Mouse (Mus musculus) heart, postnatal 0 days (tissue): ENCODE measurements around the gene Ssbp3. TPM values are rescaled to one million over a fixed set of nuclear protein-coding genes. Genes with fewer than 3 reads are reported as not detected.

ENCODE experiments used
- ATAC-seq: fragments of 200-750 bp; cut with Nextera tagmentation; 2 replicates; pipeline ENCODE4 v1.8.0; 2017; ENCODE audit warnings: low read depth, moderate number of reproducible peaks, moderate library complexity; ENCODE audit not compliant: insufficient read depth
- DNase-seq: peaks from one replicate; pipeline ENCODE4 v3.0.0-alpha.2; 2016; ENCODE audit warnings: low spot score
- H3K27ac ChIP-seq: fragments of 300-500 bp; sonication (generic); 2 replicates; pipeline ENCODE4 v1.5.1; 2014; ENCODE audit warnings: low read depth, mild to moderate bottlenecking
- H3K27me3 ChIP-seq: fragments of 300-500 bp; sonication (generic); 2 replicates; pipeline ENCODE4 v1.6.1; 2014; ENCODE audit warnings: low read length, mixed read lengths; ENCODE audit not compliant: control insufficient read depth, insufficient read depth
- H3K36me3 ChIP-seq: fragments of 300-500 bp; sonication (generic); replicated peaks from 2 replicates; pipeline ENCODE4 v1.6.1; 2014; ENCODE audit warnings: low read length, mixed read lengths; ENCODE audit not compliant: control insufficient read depth, insufficient read depth
- H3K4me1 ChIP-seq: fragments of 300-500 bp; sonication (generic); 2 replicates; pipeline ENCODE4 v1.6.1; 2014; ENCODE audit warnings: antibody characterized with exemption; ENCODE audit not compliant: control insufficient read depth, insufficient read depth
- H3K4me2 ChIP-seq: fragments of 300-500 bp; sonication (generic); 2 replicates; pipeline ENCODE4 v1.6.1; 2014; ENCODE audit warnings: low read depth, mild to moderate bottlenecking, low read length, moderate library complexity
- H3K4me3 ChIP-seq: fragments of 300-500 bp; sonication (generic); 2 replicates; pipeline ENCODE4 v1.5.1; 2014; ENCODE audit warnings: low read depth, low read length
- H3K9ac ChIP-seq: fragments of 300-500 bp; sonication (generic); replicated peaks from 2 replicates; pipeline ENCODE4 v1.6.1; 2014; ENCODE audit warnings: low read depth, low read length, mixed read lengths
- H3K9me3 ChIP-seq: fragments of 300-500 bp; sonication (generic); replicated peaks from 2 replicates; pipeline ENCODE4 v1.6.1; 2016; ENCODE audit warnings: low read length; ENCODE audit not compliant: control insufficient read depth
- CTCF ChIP-seq: IDR thresholded peaks from 2 replicates; pipeline ENCODE4 v1.5.1; 2016; ENCODE audit warnings: antibody characterized with exemption, control low read depth, low read depth
- EP300 ChIP-seq: IDR thresholded peaks from 2 replicates; pipeline ENCODE4 v1.6.1; 2016; ENCODE audit warnings: antibody characterized with exemption, low read depth
- whole genome bisulfite sequencing: fragments of 180-500 bp; shearing (Covaris S2); extraction: QIAGEN DNeasy Blood & Tissue Kit; methylation state at CpG from one replicate; pipeline ENCODE4 v1.1.7; 2014; 5-methylcytosine and 5-hydroxymethylcytosine counted together
- polyA plus RNA-seq: library from polyadenylated mRNA; unstranded; fragments of >200 nt; fragmentation: Nextera tagmentation; extraction: Ambion mirVana; gene quantifications from 2 replicates; pipeline ENCODE4 v1.2.1, GENCODE M21; 2015
- total RNA-seq: library from RNA; depleted of rRNA; stranded (reverse); fragments of >200 nt; gene quantifications from 2 replicates; pipeline ENCODE4 v1.2.3, GENCODE M21; 2014; ENCODE audit warnings: low replicate concordance

The Ssbp3 gene
- total and polyA plus RNA-seq, 2 experiments from 2014 or later = 25.9 to 35.6 TPM

- no peak overlapping the region for H3K4me3 ChIP-seq
- H3K27ac ChIP-seq = no peak overlapping the region
- H3K9ac ChIP-seq = no peak overlapping the region
- TF ChIP-seq CTCF = no peak
- no peak for TF ChIP-seq EP300
- no peak overlapping the region for H3K4me2 ChIP-seq
- ATAC-seq = no peak
- no peaks in the 10 kb centered on the region for H3K36me3 ChIP-seq
- H3K4me1 ChIP-seq = peaks cover 10% of the 10 kb centered on the region
- H3K9me3 ChIP-seq = no peaks in the 10 kb centered on the region
- no peak for DNase-seq
- no peaks in the 10 kb centered on the region for H3K27me3 ChIP-seq
- WGBS = 87% methylated on average over 14 of the region's 14 CpGs
Measured at GRCm38 (mm10) chr4:107001916-107002488, 91.5 kb downstream of the Ssbp3 start.

GRCm38 (mm10) chr4:107002517-107003165 is 92.1 kb downstream of the Ssbp3 start:
- no peak overlapping the region for H3K27ac ChIP-seq
- no peak overlapping the region for H3K4me2 ChIP-seq
- DNase-seq (no peak), ATAC-seq (no peak)
- 60% methylated on average over 11 of the region's 11 CpGs for WGBS
- no peaks in the 10 kb centered on the region for H3K27me3 ChIP-seq
- H3K36me3 ChIP-seq = no peaks in the 10 kb centered on the region
- H3K4me3 ChIP-seq = no peak overlapping the region
- no peak overlapping the region for H3K9ac ChIP-seq
- H3K4me1 ChIP-seq = peaks cover 8% of the 10 kb centered on the region; the same call in 1 of the 2 replicates
- no peak for TF ChIP-seq EP300
- no peak for TF ChIP-seq CTCF
- no peaks in the 10 kb centered on the region for H3K9me3 ChIP-seq

GRCm38 (mm10) chr4:107003199-107003598 is 92.7 kb downstream of the Ssbp3 start:
- DNase-seq = no peak
- no peaks in the 10 kb centered on the region for H3K9me3 ChIP-seq
- no peak overlapping the region for H3K4me3 ChIP-seq
- WGBS = 69% methylated on average over 2 of the region's 2 CpGs
- peaks cover 8% of the 10 kb centered on the region; the same call in 1 of the 2 replicates for H3K4me1 ChIP-seq
- no peak overlapping the region for H3K4me2 ChIP-seq
- H3K9ac ChIP-seq = no peak overlapping the region
- no peak overlapping the region for H3K27ac ChIP-seq
- H3K36me3 ChIP-seq = no peaks in the 10 kb centered on the region
- no peaks in the 10 kb centered on the region for H3K27me3 ChIP-seq
- TF ChIP-seq EP300 (no peak), CTCF (no peak)
- ATAC-seq = no peak

- DNase-seq (no peak), ATAC-seq (no peak)
- Histone ChIP-seq H3K4me1 (peaks cover 8% of the 10 kb centered on the region; the same call in 1 of the 2 replicates), H3K9ac (no peak overlapping the region), H3K27me3 (no peaks in the 10 kb centered on the region), H3K9me3 (no peaks in the 10 kb centered on the region), H3K36me3 (no peaks in the 10 kb centered on the region), H3K4me3 (no peak overlapping the region), H3K27ac (no peak overlapping the region), H3K4me2 (no peak overlapping the region)
- TF ChIP-seq CTCF (no peak), EP300 (no peak)
- 81% methylated on average over 3 of the region's 3 CpGs for WGBS
Measured at GRCm38 (mm10) chr4:107003786-107004185, 93.3 kb downstream of the Ssbp3 start.

- Histone ChIP-seq H3K27ac (no peak overlapping the region), H3K4me2 (no peak overlapping the region), H3K4me3 (no peak overlapping the region), H3K36me3 (no peaks in the 10 kb centered on the region), H3K9me3 (no peaks in the 10 kb centered on the region), H3K4me1 (peaks cover 8% of the 10 kb centered on the region; the same call in 1 of the 2 replicates), H3K9ac (no peak overlapping the region), H3K27me3 (no peaks in the 10 kb centered on the region)
- ATAC-seq (no peak), DNase-seq (no peak)
- 87% methylated on average over 3 of the region's 3 CpGs for WGBS
- TF ChIP-seq CTCF (no peak), EP300 (no peak)
Measured at GRCm38 (mm10) chr4:107004346-107004745, 93.8 kb downstream of the Ssbp3 start.

- Histone ChIP-seq H3K4me3 (no peak overlapping the region), H3K4me1 (peaks cover 8% of the 10 kb centered on the region; the same call in 1 of the 2 replicates), H3K27ac (no peak overlapping the region), H3K27me3 (no peaks in the 10 kb centered on the region), H3K36me3 (no peaks in the 10 kb centered on the region; the same call in 1 of the 2 replicates), H3K9ac (no peak overlapping the region), H3K4me2 (no peak overlapping the region), H3K9me3 (no peaks in the 10 kb centered on the region)
- DNase-seq (no peak), ATAC-seq (no peak)
- WGBS = 83% methylated on average over 5 of the region's 5 CpGs
- TF ChIP-seq CTCF = no peak
- no peak for TF ChIP-seq EP300
Measured at GRCm38 (mm10) chr4:107005166-107005565, 94.7 kb downstream of the Ssbp3 start.
